Mouse (Mus musculus) kidney, postnatal 14 days (tissue): ENCODE results near the gene Actr8.

Experiments used
- DNase-seq: peaks from one replicate; pipeline ENCODE4 v3.0.0; 2022; ENCODE audit warnings: mixed read lengths

The Actr8 gene

GRCm38 (mm10) chr14:29978254-29979204 is at the start of gene Actr8:
TSS of gene Actr8 (plus strand) at chr14:29978337.
- peak; percentile 95 for DNase-seq

DNA sequence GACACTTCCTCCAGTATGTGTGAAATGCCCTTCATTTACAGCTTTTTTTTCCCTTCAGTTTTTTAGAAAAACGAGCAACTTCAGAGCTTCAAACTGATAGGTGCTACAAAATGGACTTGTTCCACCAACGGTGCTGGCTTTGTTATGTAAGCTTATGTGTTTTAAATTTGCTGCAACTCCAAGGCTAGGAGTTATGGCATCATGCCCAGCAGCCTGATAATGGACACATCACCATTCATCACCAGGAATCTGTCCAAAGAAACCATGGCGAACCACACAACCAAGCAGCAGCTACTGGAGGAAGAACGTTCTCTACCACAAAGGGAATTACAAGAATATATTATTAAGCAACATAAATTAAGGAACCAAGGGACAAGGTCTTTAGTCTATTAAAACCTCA is 49.2 kb upstream of the Actr8 start:
- no peak for DNase-seq

GRCm38 (mm10) chr14:29935516-29935915 is 42.6 kb upstream of the Actr8 start:
- no peak for DNase-seq

DNA sequence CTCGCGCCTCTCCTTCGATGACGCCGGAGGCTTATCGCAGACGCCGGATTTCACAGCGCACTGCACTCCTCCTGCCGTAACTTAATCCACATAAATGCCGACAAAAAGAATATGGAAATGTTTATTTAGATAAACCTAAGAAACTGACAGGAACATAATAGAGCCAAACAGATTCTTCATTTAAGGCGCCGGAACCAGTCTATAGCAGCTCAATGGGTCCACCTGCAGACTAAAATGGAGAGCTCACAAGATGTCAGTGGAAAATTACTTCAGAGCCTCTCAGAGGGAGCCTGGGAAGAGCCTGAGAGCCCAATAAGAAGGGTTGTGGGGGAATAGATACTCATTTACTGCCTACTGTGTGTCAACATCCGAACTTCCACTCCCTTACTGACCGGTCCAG is 40.7 kb upstream of the Actr8 start:
- peak; percentile 17 for DNase-seq

GRCm38 (mm10) chr14:29939600-29940312 is 38.4 kb upstream of the Actr8 start:
- DNase-seq, result no peak

- no peak for DNase-seq
These were observed 37.8 kb upstream of the Actr8 start for GRCm38 (mm10) chr14:29940313-29940812.

GRCm38 (mm10) chr14:29940877-29941276 is 37.3 kb upstream of the Actr8 start:
- DNase-seq, result peak; percentile 56

- DNase-seq, result no peak
These were observed 31.3 kb upstream of the Actr8 start for GRCm38 (mm10) chr14:29946761-29947309.

DNA sequence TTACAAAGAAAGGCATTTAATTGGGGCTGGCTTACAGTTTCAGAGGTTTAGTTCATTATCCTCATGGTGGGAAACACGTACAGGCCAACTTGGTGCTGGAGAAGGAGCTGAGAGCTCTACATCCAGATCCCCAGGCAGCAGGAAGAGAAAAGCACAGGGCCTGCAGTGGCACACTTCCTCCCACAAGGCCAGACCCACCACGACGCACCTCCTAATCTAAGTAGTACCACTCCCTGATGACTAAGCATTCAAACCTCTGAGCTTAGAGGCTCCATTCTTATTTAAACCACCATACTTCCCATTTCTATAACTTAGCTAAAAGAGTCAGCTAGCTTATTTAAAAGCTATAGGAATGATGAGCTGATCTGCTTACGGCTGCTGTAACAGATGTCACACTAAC is 27.3 kb upstream of the Actr8 start:
- DNase-seq, result no peak

GRCm38 (mm10) chr14:29957393-29957792 is 20.7 kb upstream of the Actr8 start:
- no peak for DNase-seq

GRCm38 (mm10) chr14:29967611-29968010 is 10.5 kb upstream of the Actr8 start:
- DNase-seq, result no peak

DNA sequence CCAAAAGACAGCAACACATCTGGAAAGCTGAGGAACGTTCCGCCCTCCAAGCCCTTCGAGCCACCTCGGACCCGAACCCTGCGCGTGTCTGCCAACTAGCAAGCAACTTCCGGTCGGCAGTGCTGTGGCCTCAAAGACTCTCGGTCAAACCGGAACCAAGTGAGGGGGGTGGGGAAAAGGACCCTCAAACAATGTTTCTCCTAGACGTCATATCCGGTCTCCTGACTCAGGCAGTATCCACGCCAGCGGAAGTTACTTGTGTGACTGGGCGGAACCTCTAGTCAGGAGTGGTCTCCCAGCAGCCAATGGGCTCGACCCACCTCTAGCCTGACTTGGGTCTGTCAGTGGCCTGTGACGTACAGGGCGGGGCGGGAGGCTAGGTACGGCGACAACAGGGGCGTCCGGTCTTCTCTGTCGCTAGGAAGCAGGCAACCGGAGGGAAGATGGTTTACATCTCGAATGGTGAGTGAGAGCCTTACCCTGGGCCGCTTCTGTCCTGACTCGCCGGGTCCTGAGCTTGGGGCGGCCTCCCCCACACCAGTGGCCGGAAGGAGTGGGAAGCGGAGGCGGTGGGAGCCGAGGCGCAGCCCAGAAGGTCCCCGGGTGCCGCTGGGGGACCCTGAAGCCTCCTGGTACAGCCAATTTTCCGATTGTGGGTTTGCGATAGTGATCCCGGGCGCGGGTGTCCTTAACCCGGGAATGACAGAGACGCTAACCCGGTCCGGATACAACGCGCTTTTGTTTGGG is 9.9 kb upstream of the Actr8 start, which contains the start of gene Selenok:
TSS of gene Selenok (plus strand) at position 234 of the 747 bp plus-strand sequence.
- peak; percentile 98 for DNase-seq

DNA sequence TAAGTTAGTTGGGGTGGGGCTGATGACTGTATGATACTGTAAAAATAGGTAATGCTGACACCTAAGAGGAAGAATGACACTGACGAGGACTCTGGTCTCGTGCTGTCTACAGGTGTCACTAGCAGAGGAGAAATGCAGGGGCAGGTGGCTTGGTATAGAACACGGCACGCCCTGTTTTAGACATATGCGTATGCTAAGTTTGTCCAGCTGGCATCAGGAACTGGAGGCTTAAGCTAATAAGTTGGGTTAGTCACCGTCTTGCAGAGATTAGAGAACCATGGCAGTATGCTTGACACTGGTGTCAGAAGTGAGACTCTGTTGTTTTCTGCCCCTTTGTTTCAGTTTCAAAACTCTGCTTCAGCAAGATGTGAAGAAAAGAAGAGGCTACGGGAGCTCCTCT is 6.7 kb upstream of the Actr8 start:
- no peak for DNase-seq

- DNase-seq, result no peak
These were observed 6.1 kb upstream of the Actr8 start for GRCm38 (mm10) chr14:29971993-29972392.

- DNase-seq, result no peak
These were observed 1.2 kb upstream of the Actr8 start for GRCm38 (mm10) chr14:29976927-29977326.

DNA sequence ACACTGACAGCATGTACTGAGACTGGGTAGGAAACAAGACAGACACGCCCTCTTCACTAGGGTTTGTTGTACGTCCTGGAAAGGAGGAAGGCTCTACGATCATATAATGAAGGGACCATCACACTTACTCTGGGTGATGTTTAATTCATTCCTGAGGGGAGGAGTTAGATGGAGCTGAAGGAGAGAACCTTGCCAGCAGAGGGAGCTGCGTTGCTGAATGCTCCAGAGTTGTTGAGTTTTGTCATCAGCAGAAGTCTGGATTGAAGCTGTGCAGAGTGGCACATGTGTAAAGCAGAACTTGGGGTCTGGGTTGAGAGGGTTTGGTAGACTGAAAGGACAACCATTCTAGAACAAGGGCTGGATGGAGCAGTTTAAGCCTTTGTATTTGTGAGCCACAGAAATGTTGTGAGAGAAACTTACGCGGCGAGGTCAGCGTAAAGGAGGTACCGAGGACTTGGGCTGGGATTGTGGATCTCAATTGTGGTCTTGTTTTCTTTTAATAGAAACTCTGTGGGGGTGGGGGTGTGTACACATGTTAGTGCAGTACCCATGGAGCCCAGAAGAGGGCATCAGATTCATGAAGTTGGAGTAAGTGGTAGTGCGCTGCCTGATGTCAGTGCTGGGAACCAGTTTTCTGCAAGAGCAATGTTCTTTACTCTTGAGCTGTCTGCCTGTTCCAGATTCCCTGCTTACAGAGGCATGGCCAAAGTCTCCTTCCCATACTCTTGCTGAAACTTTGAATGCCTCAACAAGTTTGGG is 2.5 kb downstream of the Actr8 start:
- DNase-seq, result peak; percentile 32

DNA sequence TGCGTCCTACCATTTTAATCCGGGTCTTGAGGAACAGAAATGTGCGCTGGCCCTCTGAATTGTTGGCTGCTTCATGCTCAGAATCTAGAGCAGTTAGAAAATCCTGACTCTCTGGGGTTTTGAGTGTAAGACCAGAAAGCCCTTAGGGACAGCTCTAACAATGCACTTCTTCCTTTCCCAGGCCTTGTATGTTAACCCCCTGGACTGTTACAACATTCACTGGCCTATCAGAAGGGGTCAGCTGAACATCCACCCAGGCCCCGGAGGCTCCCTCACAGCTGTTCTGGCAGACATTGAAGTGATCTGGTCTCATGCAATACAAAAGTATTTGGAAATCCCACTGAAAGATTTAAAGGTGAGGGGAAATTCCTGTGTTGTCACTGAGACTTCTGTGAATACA is 8.0 kb downstream of the Actr8 start:
- DNase-seq, result no peak

DNA sequence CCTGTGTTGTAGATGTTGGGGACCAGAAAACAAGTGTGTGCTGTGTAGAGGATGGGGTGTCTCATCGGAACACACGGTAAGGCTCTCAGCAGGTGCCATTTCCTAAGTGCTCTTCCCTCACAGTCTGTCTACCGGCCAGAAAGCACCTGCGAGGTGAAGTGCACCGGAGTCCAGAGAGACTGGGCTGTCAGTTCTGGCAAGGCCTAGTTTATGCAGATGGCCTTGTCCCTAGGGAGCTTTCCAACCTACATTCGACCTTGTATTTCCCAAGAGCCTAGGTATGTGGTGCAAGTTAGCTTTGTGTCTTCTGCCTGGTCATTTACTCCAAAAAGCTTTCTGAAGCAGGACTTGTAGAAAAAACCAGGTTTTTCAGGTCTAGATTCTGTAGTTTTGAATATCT is 9.1 kb downstream of the Actr8 start:
- DNase-seq, result no peak

DNA sequence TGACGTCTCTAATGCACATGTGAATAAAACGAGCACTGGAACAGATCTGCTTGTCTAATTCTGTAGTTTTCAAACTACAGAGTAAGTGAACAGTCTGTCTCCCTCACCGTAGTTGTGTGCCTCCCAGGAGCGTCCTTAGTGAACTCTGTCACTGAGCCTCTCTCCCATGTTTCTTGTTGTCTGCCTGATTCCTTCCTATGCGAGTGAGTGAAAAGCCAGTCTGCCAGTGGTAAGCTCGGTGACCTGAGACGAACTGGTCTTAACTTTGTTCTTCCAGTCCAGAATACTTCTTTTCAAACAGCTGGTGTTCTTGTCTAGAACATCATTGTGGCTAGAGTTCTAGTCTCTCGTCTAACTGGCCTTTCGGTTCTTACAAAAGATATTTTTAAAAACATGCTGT is 9.6 kb downstream of the Actr8 start:
- DNase-seq, result peak; percentile 23

- DNase-seq, result no peak
These were observed 10.2 kb downstream of the Actr8 start for GRCm38 (mm10) chr14:29988337-29988736.

DNA sequence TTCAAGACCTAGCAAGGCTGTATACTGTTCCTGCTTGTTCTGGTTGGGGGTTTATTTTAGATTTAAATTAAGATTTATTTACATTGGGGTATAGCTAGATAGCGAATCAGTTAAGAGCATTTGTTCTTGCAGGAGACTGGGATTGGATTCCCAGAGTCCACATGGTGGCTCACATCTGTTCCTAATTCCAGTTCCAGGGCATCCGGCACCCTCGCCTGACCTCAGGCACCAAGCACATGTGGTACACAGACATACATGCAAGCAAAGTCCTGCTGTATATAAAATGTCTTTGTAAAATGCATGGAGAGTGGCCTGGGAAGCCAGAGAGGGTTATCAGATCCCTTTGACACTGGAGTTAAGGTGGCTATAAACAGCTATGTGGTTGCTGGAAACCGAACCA is 16.8 kb downstream of the Actr8 start:
- no peak for DNase-seq
